Mouse (Mus musculus): ENCODE measurements at regions not wholly inside any gene's neighbourhood (a gene's known extent, or its start where the extent isn't known, plus 50 kb on each side); places are given as distances from the start of the nearest gene placed in this dataset.

GRCm38 (mm10) chr5:126573766-126574165 is 667.8 kb upstream of the Tmem132c start:
- no peak for DNase-seq

- peak in 1 of 2 experiments; percentile 6 for DNase-seq
These were observed 643.8 kb upstream of the Tmem132c start for GRCm38 (mm10) chr5:126597786-126598330.

GRCm38 (mm10) chr5:126599561-126599960 is 642.0 kb upstream of the Tmem132c start:
- DNase-seq, result no peak

- DNase-seq, result peak; percentile 37 to 63
These were observed 634.9 kb upstream of the Tmem132c start for GRCm38 (mm10) chr5:126606756-126607155.

- DNase-seq, result no peak
These were observed 629.0 kb upstream of the Tmem132c start for GRCm38 (mm10) chr5:126612571-126612970.

- no peak for DNase-seq
These were observed 619.1 kb upstream of the Tmem132c start for GRCm38 (mm10) chr5:126622551-126622950.

- DNase-seq, result peak; percentile 80 to 86
These were observed 618.4 kb upstream of the Tmem132c start for GRCm38 (mm10) chr5:126623205-126623604.

- DNase-seq, result no peak
These were observed 611.8 kb upstream of the Tmem132c start for GRCm38 (mm10) chr5:126629826-126630225.

GRCm38 (mm10) chr5:126650415-126650814 is 591.2 kb upstream of the Tmem132c start:
- DNase-seq, result no peak

- DNase-seq, result no peak
These were observed 590.2 kb upstream of the Tmem132c start for GRCm38 (mm10) chr5:126651367-126651766.

GRCm38 (mm10) chr5:126662648-126663047 is 579.0 kb upstream of the Tmem132c start:
- DNase-seq, result no peak

GRCm38 (mm10) chr5:126671156-126671555 is 570.5 kb upstream of the Tmem132c start:
- DNase-seq, result peak; percentile 40 to 58

GRCm38 (mm10) chr5:126680262-126680661 is 561.3 kb upstream of the Tmem132c start:
- DNase-seq, result no peak

GRCm38 (mm10) chr5:126699314-126699713 is 542.3 kb upstream of the Tmem132c start:
- DNase-seq, result peak; percentile 55 to 67

GRCm38 (mm10) chr5:126703516-126704282 is 537.9 kb upstream of the Tmem132c start:
- no peak for DNase-seq

GRCm38 (mm10) chr5:126705871-126706270 is 535.7 kb upstream of the Tmem132c start:
- DNase-seq, result no peak

GRCm38 (mm10) chr5:126706701-126707100 is 534.9 kb upstream of the Tmem132c start:
- DNase-seq, result no peak

- DNase-seq, result no peak
These were observed 526.9 kb upstream of the Tmem132c start for GRCm38 (mm10) chr5:126714672-126715071.

- DNase-seq, result no peak
These were observed 523.2 kb upstream of the Tmem132c start for GRCm38 (mm10) chr5:126718421-126718820.

- no peak for DNase-seq
These were observed 520.3 kb upstream of the Tmem132c start for GRCm38 (mm10) chr5:126721300-126721699.

GRCm38 (mm10) chr5:126723304-126724295 is 518.0 kb upstream of the Tmem132c start:
- DNase-seq, result no peak

GRCm38 (mm10) chr5:126724329-126724728 is 517.3 kb upstream of the Tmem132c start:
- no peak for DNase-seq

- peak; percentile 80 to 91 for DNase-seq
These were observed 508.1 kb upstream of the Tmem132c start for GRCm38 (mm10) chr5:126733470-126733869.

Measured in cerebellum, postnatal 14 days (tissue).